Mouse (Mus musculus) lung, adult 2 months (tissue): Measurements from ENCODE around the gene Plrg1.

Experiments
- CTCF ChIP-seq: fragments of 200-500 bp; IDR thresholded peaks from 2 replicates; pipeline ENCODE4 v1.5.1; 2011; ENCODE audit warnings: mild to moderate bottlenecking, low read length, control low read depth; ENCODE audit not compliant: insufficient read depth
- POLR2A ChIP-seq: fragments of 200-500 bp; IDR thresholded peaks from 2 replicates; pipeline ENCODE4 v1.6.1; 2011; ENCODE audit warnings: low read depth, mild to moderate bottlenecking, control low read depth, low read length, borderline replicate concordance; ENCODE audit errors: extremely low read depth

DNA sequence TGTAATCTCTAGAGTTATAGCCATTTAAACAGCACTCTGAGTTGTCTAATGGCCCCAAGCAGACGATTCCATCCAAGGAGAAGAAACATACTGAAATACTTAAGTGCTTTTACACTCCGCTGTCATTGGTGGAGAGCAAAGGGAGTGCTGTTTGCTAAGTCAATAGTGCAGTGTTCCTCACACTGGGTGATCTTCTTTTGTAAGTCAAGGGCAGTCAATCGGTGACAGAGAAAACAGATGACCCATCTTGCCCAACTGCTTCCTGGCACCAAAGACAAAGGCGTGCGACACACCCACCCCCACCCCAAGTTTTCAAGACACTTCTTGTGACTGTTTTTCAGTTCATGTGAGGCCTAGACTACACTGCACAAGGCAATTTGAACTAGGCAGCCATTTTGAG, 3.2 kb upstream of the Plrg1 start:
- TF ChIP-seq CTCF (no peak), POLR2A (no peak)
